Mouse (Mus musculus) spleen, adult 2 months (tissue): ENCODE measurements around the gene Tmem182. TPM values are rescaled to one million over a fixed set of nuclear protein-coding genes. Genes with fewer than 3 reads are reported as not detected.

Source experiments
- DNase-seq, 2 experiments: peaks; one replicate each; pipeline versions ENCODE4 v3.0.0 to v3.0.0-alpha.2; 2012 to 2021; ENCODE audit warnings: low spot score in 2 of 2, low read depth in 1 of 2
- H3K27ac ChIP-seq: fragments of 200-500 bp; 2 replicates; pipeline ENCODE4 v1.5.1; 2012; ENCODE audit warnings: low read length, inconsistent platforms; ENCODE audit not compliant: insufficient read depth
- H3K27me3 ChIP-seq: fragments of 200-500 bp; 2 replicates; pipeline ENCODE4 v1.6.1; 2012; ENCODE audit warnings: mild to moderate bottlenecking, moderate library complexity, low read length, inconsistent platforms; ENCODE audit not compliant: control insufficient read depth, insufficient read depth
- H3K36me3 ChIP-seq: fragments of 200-500 bp; 2 replicates; pipeline ENCODE4 v1.6.1; 2012; ENCODE audit warnings: mild to moderate bottlenecking, low read length, inconsistent platforms; ENCODE audit not compliant: control insufficient read depth, insufficient read depth
- H3K4me1 ChIP-seq: fragments of 200-500 bp; 2 replicates; pipeline ENCODE4 v1.6.1; 2011; ENCODE audit warnings: inconsistent platforms; ENCODE audit not compliant: control insufficient read depth, insufficient read depth, insufficient read length
- H3K4me3 ChIP-seq: fragments of 200-500 bp; 2 replicates; pipeline ENCODE4 v1.5.1; 2011; ENCODE audit warnings: mild to moderate bottlenecking, inconsistent platforms; ENCODE audit not compliant: insufficient read depth, insufficient read length; ENCODE audit errors: extremely low read depth
- CTCF ChIP-seq: fragments of 200-500 bp; IDR thresholded peaks from 2 replicates; pipeline ENCODE4 v1.5.1; 2011; ENCODE audit warnings: mild to moderate bottlenecking, inconsistent platforms; ENCODE audit not compliant: insufficient read depth, insufficient read length, insufficient replicate concordance; ENCODE audit errors: extremely low read depth
- POLR2A ChIP-seq: fragments of 200-500 bp; IDR thresholded peaks from 2 replicates; pipeline ENCODE4 v1.6.1; 2011; ENCODE audit warnings: low read depth, low read length, inconsistent platforms
- WGBS: fragments of 180-500 bp; shearing (Covaris S2); methylation state at CpG from one replicate; pipeline ENCODE4 v1.1.7; 2018; 5-methylcytosine and 5-hydroxymethylcytosine counted together
- polyA plus RNA-seq: library from polyadenylated mRNA; depleted of rRNA; stranded (reverse); fragments of >200 nt; gene quantifications from 2 replicates; pipeline ENCODE4 v1.2.3, GENCODE M21; 2012

Tmem182 gene
- polyA plus RNA-seq, 1 experiment = 0.07 TPM

DNA sequence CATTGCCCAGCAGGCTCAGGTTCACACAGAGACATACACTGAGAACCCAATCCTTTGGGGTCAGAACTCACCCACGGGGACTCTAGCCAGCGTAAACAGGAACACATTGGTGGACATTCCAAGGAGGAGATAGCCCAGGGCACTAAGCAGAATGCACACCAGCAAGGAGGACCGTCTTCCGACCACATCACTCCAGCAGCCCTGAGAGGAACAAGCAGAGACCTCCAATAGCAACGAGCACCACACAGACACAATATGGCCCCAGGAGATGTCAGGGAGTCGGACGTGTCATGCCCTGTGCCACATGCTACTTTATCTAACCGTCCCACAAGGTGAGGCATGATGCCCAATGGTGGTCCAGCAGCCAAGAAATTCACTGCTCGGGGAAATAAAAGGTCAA is 21.1 kb upstream of the Tmem182 start:
- Histone ChIP-seq H3K4me1 (no peaks in the 10 kb centered on the region), H3K36me3 (peaks cover 2% of the 10 kb centered on the region)
- 93% methylated on average over 9 of the region's 9 CpGs for whole genome bisulfite sequencing

DNA sequence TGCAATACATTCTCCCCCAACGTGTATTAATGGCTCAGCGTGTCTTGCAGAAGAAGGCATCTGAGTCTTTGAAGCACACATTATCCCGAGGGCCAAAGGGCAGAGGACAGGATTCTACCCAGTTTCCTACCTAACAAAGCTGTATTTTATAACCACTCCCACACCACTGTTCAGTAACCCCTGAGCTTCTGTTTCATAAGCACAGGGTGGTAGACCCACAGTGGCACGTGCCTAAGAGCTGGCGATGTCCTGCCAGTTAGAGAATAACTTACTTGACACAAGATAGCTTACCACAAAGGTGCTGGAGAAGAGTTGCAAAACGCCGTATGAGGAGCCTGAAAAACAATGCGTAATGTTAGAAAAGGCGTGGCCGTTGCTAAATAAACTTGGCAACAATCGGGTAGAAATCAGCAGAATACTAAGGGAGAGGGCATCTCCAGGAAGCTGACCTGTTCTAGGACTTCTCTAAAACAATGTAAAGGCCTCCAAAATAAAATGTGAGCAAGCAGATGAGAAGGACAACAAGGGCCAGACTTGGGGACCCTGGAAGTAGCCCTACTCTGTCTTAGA is 19.4 kb upstream of the Tmem182 start:
- TF ChIP-seq POLR2A (no peak), CTCF (no peak)
- H3K27ac ChIP-seq = no peak overlapping the region
- H3K4me1 ChIP-seq = no peaks in the 10 kb centered on the region
- no peaks in the 10 kb centered on the region for H3K27me3 ChIP-seq
- no peak for DNase-seq
- H3K4me3 ChIP-seq = no peak overlapping the region
- no peaks in the 10 kb centered on the region; the same call in 1 of the 2 replicates for H3K36me3 ChIP-seq
- 88% methylated on average over 11 of the region's 11 CpGs for WGBS

More for the DNA sequence above, 21.1 kb upstream of the Tmem182 start:
- no peak for TF ChIP-seq POLR2A
- TF ChIP-seq CTCF = no peak
- DNase-seq = no peak
- Histone ChIP-seq H3K27me3 (no peaks in the 10 kb centered on the region), H3K4me3 (no peak overlapping the region), H3K27ac (no peak overlapping the region)

DNA sequence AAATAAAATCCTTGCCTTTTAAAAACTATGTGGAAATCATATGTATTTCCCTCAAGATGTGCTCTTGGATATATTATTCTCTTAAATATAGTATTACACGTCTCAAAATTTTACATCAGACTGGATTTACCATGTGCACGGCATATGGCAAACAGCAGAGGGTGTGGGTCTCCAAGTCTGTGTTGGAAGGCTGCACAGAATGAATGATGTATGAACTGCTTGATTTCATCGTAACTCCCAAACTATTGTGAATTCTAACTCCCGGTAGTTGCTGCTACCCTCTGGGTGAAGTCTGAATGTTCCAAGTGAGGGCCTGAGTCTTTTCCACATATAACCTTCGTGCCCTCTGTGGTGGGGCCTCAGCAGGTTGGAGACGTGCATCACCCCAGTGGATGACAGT is 16.4 kb upstream of the Tmem182 start:
- H3K36me3 ChIP-seq = no peaks in the 10 kb centered on the region; the same call in 1 of the 2 replicates
- no peak overlapping the region for H3K4me3 ChIP-seq
- TF ChIP-seq POLR2A (no peak), CTCF (no peak)
- no peaks in the 10 kb centered on the region for H3K27me3 ChIP-seq
- no peak overlapping the region for H3K27ac ChIP-seq
- no peaks in the 10 kb centered on the region for H3K4me1 ChIP-seq
- WGBS = 93% methylated on average over 6 of the region's 6 CpGs
- DNase-seq = no peak

DNA sequence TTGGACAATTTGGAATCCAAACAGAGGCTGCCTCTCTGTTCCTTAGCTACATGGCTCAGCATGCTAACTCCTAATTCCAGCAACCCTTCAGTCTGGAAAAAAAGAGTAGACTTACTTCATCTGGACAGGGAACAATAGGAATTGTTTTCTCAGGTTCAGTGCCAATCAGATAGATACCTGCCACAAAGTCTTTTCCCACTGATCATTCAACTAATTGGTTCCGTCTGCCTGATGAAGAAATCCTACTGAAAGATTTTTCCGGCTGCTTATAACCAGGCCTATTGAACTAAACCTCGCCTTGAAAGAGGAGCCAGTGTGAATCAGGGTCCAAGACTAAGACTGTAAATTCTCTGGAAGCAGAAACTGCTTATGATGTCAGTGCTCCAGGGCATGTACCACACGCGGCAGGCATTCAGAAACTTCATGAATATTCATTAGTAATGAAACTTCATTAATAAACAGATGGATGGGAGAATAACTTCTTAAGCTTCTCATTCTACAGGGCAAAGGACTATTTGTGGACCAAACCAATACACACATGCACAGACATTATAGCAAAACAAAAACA is 15.7 kb upstream of the Tmem182 start:
- Histone ChIP-seq H3K27ac (no peak overlapping the region), H3K4me1 (no peaks in the 10 kb centered on the region), H3K27me3 (no peaks in the 10 kb centered on the region), H3K36me3 (no peaks in the 10 kb centered on the region), H3K4me3 (peak overlapping the region; percentile 59; the same call in 1 of the 2 replicates)
- TF ChIP-seq POLR2A (no peak), CTCF (no peak)
- no peak for DNase-seq
- 54% methylated on average over 5 of the region's 5 CpGs for WGBS

DNA sequence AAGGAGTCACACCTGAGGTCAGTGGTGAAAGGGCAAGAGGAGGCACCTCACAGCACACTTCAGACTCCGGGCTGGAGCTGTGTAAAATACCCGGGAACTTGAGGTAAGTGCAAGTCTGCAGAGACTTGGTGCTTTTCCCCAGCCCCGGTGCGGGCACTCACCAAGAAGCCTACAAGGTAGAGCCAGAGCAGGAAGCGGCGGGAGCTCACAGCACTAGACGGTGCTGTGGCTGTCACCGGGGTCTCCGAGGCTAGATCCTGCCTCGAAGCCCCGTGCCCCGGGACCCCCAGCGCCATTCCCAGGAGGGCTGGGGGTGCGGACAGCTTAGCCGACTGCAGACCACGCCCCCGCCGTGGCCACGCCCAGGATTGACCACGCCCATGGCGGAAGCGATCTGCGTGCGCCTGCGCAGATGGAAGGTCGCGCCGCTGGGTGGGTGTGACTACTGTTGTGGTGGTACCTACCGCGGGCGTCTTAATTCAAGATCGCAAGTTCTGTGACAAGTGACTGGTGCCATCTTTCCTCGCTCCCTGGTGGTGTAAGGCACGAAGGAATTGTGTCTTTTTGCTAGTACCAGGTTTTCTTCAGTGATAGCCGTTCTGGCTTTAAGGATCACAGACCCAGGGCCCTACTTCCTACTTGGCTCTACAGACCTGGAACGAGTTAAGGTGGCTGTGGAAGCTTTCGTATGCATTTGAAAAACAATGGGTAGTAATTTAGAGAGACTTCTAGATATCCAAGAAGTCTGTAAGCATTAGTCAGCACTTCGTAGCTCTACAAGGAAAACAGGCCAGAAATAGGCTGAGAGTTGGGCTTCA is 14.9 kb upstream of the Tmem182 start, which contains the start of gene Mfsd9:
Mfsd9 (minus strand) TSS at position 364 of the 818 bp plus-strand sequence.
- Histone ChIP-seq H3K27ac (0 out of 2 replicates have a peak within 1 kb of the TSS, but pooled peaks have one; percentile 2), H3K27me3 (no peaks in the 10 kb centered on the region), H3K4me3 (peak within 1 kb of the TSS; percentile 59), H3K36me3 (no peaks in the 10 kb centered on the region), H3K4me1 (no peaks in the 10 kb centered on the region)
- TF ChIP-seq CTCF = no peak
- no peak for TF ChIP-seq POLR2A
- 3% methylated on average over 38 of the region's 38 CpGs for WGBS
- peak; percentile 65 to 85 for DNase-seq

DNA sequence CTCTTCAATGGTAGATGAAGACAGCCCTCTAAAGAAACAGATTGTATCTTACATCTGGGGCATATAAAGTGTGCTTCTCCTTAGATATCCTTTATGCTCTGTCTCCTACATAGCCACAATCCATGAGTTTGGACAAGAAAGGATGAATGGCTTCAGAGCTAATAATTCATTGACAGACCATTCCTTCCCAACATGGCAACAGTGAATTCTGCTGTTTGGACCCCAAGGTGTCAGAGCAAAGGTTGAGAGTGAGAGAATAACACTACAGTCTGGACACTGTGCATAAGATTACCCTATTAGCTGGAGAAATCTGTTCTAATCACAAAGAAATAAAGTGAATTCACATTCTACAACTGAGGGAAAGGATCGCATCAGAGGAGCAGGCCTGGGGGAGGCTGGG is 9.9 kb upstream of the Tmem182 start:
- Histone ChIP-seq H3K36me3 (no peaks in the 10 kb centered on the region), H3K27ac (no peak overlapping the region), H3K27me3 (no peaks in the 10 kb centered on the region), H3K4me3 (no peak overlapping the region), H3K4me1 (no peaks in the 10 kb centered on the region)
- WGBS = 97% methylated on average over 1 of the region's 1 CpGs
- DNase-seq = no peak
- TF ChIP-seq POLR2A (no peak), CTCF (no peak)

DNA sequence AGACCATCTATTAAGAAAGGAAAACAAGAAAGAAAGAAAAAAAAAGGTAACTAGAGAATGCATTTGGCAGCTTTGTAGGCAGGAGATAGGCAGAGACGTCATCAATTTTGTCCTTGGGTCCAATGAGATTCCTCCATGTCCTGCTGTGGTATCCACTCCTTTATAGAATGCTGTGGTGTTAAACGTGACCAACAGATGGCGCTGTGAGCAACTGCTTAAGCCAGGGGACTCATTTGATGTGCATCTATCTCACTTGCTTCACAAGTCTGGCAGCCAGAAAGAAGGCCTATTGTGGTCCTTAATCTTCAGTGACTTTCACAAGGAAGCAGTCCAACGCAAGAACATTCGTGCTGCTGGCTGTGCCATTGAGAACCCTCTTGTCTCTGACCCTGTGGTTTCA is 8.1 kb upstream of the Tmem182 start:
- Histone ChIP-seq H3K27ac (no peak overlapping the region), H3K4me3 (no peak overlapping the region), H3K4me1 (no peaks in the 10 kb centered on the region), H3K27me3 (no peaks in the 10 kb centered on the region), H3K36me3 (no peaks in the 10 kb centered on the region)
- peak; percentile 23 to 30 for DNase-seq
- TF ChIP-seq POLR2A (no peak), CTCF (peak; percentile 56; the same call in 1 of the 2 replicates)
- WGBS = 19% methylated on average over 5 of the region's 5 CpGs
